Mouse (Mus musculus) cerebellum, adult 9-11 months (tissue): ENCODE measurements around the gene Slc17a8.
"Not testable (repeated sequence)": the region's sequence is repeated elsewhere in the genome, so short reads cannot be mapped to it uniquely, and the experiment has no call there.

ENCODE experiments used
- DNase-seq: peaks from one replicate; pipeline ENCODE4 v3.0.0; 2022

Gene Slc17a8

DNA sequence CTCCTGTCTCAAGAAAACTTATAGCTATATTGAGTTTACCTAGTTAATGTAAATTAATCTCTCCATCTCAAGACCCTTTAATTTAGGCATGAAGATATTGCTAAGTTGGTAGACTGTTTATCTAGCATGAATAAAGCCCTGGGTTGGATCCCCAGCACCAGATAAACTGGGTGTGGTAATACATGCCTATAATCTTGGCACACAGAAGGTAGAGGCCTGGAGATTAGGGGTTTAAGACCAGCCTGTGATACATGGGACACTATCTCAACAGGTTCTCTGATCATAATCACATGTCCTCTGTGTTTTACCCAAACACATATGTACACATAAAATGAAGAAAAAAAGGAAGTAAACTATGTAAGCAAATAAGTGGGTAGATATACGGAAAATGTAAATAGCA is 32.3 kb downstream of the Slc17a8 start:
- no peak for DNase-seq

DNA sequence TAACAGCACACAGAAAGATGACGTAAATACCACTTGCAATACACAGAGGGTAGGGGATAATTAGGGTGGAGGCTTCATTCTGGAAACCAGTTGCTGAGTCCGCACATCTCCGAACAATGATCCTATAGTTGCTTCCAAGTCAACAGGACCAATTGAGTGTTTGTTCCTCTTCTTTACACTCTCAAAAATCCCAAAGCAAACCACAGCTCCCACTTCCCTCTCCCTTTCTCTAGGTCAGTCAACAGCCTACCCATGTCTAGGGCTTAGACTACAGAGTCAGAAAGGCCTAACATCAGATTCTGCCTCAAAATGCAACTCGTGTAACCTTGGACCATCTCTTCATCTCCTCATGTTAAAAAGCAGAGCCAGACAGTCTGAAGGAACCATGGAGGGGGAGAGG is 36.3 kb downstream of the Slc17a8 start:
- DNase-seq = no peak

DNA sequence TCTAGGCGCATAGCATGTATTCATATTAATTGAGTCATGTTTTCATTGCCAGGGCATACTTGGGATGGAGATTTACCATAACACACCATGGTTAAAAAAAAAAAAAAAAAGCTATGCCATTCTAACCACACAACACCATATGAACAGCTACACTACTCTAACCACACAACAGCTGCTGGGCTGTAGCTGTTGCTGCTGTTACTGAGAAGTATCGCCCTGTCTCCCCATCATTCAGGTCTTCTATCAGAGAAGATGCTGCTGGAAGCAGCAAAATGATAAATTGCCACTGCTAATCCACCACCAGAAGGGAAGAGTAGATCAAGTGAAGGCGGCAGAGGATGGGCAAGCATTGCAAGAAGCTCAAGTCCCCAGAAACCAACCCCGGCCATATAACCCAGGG is 42.3 kb downstream of the Slc17a8 start:
- DNase-seq = no peak

DNA sequence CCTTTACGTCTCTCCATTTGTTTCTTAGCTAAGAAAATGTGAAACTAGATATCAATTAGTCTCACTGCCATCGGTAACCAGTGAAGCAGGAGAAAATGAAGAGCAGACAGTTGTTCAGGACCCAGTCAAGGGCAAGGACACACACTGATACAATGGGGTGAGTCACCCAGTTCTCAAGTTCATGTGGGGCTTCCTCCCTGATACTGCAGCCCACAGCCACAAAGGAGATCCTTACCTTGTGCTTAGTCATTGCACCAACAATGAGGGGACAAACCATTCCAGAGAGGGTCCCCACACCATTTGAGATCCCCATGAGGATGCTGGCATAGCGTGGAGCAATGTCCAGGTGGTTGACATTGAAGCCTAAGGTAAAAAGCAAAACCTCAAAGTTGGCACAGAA is 43.4 kb downstream of the Slc17a8 start:
- no peak for DNase-seq

DNA sequence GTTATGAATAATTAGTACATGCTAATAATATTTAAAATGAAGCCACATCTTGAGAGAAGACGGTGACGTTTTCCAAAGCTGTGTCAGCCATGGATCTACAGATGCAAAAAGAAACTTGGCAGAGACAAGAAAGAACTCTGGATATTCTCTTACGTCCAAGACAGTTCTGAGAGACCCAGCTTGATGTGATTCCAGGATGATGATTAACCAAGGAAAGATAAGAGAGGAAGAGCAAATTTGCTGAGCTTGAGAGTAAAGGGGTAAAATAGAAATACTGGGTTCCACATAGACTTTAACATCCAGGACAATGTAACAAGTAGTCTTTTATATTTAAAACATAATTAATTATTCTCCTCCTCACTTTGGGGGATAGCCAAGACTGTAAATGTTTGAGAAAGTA is 47.6 kb downstream of the Slc17a8 start:
- no peak for DNase-seq

DNA sequence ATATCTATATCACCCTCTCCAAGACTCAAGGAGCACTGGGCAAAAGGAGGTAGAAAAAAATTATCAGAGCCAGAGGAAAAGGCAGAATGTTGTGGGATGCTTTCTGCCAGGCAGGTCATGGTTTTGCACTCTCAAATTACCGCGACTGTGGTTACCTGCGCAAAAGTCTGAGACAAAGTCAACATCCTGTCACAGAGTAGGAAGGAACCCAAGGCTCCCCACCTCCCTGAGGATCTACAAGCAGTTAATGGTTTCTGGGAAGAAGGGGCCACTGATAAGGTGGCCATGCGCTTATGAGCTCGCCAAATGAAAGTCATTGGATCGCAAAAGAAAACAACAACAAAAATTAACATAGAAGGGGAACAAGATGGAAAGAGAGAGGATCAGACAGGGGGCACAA is 48.1 kb downstream of the Slc17a8 start:
- no peak for DNase-seq

DNA sequence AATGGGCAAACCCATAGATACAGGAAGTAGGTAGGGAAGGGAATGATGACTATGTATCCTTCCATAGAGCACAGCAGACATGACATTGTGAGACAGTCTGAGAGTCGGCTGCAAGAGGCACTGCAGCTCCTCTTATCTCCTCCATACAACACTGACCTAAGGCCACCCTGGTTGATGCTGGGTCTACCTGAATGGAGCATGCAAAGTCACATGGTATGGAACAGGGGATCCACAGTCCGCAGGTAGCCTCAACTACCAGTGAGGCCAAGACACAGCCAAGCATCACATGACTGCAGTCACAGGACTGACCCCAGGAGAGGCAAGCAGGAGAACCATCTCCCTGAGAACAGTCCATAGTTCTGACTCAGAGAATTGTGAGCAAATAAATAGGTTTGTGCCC is 53.7 kb downstream of the Slc17a8 start:
- DNase-seq = no peak

DNA sequence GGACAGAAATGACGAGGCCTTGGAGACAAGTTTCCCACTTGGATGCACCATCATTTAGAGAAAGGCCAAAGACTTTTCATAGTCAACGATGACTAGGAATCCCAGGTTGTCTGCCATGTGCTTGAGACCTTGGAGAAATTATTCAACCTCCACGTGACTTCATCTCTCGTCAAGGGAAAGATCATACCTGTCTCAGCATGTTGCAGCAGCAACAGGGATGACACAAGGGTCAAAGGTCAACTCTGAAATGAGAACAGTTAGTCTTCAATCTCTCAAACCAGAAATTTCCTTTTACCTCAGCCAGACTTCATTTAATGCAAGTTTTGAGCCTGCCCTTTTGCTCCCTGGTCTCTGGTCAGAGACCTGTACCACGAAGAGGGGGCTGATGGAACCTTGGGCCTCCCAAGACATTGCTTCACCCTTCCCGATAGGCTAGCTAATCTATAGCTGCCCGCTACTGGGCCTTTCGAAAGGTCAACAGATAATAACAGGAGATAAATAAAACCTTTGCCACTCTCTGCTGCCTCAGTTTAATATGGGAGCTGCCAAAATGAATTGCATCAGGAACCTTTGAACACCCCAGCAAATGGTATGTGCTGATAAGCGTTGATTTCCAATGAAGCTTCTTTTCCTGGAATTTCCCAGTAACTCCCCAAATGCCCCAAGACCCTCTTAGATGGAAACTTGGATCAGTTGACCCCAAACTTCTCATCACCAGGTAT is 55.6 kb downstream of the Slc17a8 start:
- no peak for DNase-seq

DNA sequence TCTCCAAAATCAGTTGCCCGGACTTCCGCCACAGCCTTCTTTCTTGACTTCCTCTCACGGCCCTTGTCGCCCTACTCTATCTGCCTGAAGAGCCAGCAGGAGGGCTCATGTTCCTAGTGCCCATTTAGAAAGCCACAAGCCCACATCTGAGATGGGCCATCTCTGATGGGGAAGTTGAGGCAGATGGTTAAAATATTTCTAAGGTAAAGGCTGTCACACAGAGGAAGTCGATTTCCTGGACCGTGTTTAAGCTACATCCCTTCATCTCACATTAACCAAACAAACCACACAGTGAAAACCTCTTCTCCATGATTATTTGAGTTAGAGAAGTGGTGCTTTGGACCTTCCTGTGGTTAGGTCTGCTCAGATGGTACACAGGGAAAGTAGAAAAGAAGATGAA is 58.9 kb downstream of the Slc17a8 start:
- no peak for DNase-seq

DNA sequence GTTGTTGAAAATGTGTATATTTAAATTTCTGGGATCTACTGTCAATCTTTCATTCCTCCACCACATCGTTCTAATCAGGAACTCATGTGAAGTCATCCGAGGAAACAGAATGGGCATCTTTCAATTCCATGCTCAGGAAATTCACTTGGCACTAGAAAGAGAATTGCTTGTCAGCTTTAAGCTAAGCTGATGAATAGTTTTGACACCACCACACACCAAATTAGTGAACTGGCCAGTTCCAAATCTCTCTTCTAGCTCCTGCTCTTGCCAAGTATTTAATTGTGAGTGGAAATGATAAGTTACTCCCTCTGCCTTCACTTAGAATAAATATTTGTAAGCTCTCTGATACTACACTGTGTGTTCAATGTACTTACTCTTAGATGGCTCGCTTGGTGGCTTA is 61.7 kb downstream of the Slc17a8 start:
- DNase-seq = no peak

DNA sequence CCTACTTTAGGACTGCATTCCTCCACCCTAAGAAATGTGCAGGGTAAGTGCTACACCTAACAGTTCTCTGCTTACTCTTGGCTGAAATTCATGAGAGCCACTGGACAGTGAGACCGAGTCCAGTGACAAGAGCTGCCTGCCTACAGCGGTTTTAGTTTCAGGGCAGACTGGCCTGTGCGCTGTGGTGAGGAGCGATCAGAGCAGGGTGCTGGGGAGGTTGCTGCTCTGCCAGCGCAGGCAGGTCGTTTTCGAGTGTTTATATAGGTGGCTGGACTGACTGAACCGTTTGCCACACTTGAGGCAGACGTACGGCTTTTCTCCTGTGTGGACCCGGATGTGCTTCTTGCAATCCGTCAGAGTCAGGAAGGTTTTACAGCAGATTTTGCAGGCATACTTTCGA is 66.2 kb downstream of the Slc17a8 start:
- not testable (repeated sequence) for DNase-seq

DNA sequence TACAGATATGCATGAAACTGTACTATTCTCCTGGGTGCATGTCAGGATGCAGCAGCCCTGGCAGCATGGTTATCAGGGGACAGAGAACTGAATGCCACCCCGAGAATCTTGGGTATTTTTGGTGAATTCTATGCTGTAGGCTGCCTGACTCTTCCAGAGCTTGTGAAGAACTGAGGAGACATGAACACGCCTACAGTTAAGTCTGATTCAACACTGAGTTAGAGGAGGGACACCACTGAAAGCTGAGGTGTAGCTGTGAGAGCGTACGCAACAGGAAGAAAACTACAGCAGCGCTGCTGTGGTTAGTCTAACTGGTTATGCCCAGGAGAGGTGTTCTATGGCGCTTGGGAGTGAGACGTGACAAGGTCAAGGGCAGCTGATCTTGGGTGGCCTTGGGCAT is 67.2 kb downstream of the Slc17a8 start:
- DNase-seq = not testable (repeated sequence)

DNA sequence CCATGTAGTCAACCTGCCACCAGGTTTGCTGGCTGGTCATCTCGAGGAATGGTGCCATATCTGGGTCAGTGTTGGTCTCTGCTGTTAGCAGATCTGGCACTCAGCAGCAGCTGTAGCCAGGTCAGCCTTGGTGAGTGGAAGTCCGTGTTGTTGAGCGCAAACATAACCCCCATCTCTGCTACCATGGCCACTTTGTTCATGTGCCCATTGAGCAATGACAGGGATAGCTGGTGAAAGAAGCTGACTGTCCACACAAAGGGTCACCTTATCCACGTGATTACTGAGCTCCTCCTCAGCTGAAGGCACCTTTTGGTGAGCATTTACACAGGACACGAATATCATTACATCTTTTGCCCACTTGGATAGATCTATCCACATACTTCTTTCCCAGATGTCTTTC is 68.0 kb downstream of the Slc17a8 start:
- DNase-seq = no peak

DNA sequence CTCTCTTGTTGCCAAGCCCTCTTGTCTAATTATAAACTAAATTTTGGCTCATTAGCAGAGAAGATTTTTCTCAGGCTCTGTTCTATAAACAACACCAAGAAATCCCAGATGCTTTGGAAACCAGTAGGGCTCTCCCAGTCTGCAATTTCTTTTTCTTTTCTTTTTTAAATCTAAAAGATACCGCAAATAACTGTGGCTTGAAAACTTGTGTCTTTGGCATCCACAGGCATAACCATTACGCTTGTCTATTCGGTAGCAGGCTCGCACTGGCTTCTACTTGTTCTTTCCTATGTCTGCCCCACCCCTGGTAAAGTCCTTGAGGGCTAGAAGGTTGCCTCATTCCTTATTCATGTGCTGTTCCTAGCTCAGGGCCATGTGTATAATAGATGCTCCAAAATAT is 69.4 kb downstream of the Slc17a8 start:
- DNase-seq = no peak

DNA sequence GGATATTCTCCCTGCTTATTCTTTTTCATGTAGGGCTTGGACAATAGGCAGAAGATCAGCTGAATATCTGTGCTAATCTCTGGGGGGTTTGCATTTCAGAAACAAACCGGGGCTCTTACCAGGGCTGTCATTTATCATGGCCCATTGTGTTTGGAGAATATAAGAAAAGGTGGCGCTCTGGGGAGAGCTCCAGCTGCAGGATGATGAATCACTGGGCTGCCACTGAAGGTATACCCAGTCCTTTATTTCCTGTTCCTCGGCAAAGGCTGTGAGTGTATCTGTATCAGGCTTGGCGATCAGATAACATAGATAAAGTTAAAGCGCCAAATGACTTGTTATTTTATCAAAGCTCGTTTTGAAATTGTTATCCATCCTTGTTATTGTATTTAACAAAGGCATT is 73.0 kb downstream of the Slc17a8 start:
- DNase-seq = no peak

DNA sequence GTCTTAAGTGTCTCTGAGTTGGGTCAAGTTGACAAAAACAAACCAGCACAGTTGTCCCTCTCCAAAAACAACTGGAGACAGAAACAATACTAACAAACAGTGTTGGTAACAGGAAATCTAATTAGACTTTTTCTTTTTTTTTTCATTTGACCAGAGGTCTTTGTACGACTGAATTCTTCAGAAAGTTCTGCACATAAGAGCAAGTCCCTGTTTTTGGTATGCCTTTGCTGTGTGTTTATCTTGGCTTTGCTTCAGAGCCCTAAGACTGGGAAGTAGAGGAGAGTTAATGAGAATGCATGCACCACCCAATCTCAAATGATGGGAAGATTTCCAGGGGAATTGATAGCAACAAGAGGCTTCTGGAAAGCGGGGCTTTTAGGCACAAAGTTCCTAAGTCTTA is 74.1 kb downstream of the Slc17a8 start:
- DNase-seq = no peak

DNA sequence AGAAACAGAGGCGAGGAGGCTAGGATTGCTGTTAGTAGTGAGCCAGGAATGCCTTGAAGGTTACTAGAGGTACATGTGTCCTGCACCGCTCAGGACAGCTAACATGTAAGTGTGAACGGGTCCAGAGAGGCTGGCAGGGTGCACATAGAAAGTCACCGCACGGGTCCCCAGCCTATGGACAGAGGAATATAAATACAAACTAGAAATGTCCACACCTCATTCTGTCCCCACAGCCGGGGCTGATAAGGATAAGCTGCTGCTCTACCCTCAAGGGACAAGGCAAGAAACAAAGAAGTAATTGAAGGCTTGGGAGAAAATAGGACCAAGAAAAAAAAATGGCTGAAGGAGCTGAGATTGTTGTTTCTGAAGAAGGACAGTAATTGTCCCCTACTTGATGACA is 77.2 kb downstream of the Slc17a8 start:
- no peak for DNase-seq

DNA sequence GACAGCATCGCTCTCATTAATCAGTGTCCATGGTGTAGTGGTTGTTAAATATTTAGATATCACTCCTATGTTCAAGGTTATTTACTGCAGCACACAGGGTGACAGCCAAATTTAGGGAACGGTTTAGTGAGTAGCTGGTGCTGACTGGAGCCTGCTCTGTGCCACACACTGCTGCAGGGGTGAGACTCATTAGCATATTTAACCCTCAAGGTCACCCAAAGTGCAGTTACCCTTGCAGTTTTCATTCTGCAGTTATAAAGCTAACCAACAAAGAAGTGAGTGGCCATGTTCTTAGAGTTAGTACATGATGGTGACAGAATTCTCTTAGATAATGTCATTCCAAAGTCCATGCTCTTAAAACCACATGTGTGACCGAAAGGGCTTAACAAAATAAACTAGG is 78.7 kb downstream of the Slc17a8 start:
- no peak for DNase-seq

DNA sequence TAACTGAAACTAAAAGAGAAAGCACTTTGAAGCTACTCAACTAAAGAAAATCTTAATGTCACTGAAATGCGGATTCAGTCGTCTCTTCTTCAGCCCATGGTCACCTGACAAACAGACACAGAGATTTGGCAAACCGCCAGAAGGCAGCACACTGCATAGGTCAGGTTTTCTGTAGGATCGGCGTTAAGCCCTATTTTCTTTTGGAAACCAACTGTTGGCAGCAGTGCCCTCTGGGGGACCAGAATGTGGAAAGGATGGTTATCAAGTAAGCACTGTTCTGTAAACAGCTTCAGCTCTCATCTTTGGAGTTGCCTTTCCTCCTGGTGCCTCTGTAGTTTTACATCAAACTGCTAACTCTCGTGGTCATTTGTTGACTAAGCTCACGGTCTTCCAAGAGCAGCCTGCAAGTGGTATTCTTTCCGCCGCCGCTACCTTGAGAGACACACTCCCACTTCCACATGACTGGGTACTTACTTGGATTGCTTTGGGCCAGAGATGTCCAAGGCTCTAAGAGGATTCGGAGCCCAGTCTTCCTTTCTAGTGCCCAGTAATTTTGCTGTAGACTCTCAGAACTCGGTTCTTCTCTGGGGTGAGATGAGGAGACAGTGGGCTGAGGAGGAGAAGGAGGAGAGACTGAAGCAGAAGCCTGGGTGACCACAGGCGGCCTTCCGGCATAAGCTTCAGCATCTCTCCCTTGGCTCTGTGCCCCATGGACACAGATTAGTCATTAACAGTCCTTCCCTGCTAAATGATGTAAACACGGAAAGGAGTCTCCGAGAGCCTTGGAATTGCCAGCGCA is 87.9 kb downstream of the Slc17a8 start, which contains the start of gene Nr1h4:
TSS of gene Nr1h4 (minus strand) at position 657 of the 799 bp plus-strand sequence.
- peak; percentile 57 for DNase-seq

DNA sequence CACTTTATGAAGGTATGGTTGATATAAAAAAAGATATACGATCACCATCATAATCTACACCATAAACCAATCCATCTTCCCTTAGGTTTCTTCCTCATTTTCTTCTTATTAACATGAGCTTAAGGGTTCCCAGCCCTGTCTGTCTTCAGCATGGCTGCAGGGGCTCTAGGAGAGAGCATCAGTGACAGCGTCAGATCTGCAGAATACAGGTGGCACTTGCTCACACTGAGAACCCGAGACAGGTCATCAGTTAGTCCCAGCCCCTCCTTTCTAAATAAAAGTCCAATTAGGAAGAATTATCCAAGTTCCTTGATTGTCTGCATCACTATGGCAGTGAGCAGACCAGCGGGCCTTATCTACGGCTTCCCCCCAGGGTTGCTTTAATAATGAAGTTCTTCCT is 88.6 kb downstream of the Slc17a8 start:
- no peak for DNase-seq

DNA sequence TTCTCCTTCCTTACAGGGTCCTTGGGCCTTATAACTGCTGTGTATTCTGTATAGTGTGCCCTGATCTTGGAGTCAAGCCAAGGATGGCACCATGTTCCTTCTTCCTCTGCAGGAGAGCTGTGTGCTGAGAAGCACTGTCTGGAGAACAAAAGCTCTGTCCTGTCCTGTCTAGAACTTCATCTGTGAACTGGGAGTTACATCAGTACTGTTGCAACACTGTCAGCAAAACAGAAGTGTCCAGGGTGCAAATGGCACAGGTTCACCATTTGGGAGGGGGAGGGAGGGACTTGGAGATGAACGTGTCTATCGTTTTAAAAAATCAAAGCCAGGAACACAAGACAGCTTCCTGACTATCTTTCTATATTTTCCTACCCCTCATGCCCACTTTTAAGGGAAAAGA is 89.1 kb downstream of the Slc17a8 start:
- DNase-seq = no peak

DNA sequence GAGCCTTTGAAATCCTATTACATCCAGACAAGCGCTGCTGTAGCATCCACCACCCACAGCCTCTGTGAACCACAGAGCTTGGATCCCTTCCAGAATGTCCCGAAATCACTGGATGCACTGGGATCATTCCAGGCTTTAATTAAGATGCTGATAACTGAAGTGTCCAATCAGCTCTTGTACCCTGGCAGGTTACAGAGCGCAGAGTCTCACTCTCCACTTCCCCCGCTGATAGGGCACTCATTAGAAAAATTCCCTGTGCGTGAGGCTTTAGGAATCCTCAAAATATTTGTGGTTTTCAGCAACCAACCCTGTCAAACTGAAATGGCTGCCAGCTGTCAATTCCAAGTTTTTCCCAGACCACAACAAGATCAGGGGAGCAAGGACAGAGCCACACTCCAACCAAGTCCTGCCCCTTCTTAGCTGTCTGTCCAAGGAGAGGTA is 89.8 kb downstream of the Slc17a8 start:
- no peak for DNase-seq

DNA sequence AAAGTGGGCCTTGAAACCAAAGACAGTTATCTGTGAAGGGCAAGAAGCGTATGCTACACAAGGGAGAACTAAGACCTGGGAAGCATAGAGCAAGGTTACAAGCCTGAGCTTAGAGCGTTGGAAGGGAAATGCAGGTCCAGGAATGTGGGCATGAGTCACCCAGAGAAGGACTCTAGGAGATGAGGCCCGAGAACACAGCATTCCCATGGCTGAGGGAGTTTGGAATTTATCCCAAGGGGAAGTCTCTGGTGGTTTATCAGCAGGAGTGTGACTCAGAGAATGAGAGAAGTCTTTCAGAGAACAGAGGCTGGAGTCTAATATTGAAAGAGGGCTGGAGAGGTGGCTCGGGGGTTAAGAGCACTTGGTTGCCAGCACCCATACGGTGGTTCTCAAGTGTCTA is 94.0 kb downstream of the Slc17a8 start:
- no peak for DNase-seq

DNA sequence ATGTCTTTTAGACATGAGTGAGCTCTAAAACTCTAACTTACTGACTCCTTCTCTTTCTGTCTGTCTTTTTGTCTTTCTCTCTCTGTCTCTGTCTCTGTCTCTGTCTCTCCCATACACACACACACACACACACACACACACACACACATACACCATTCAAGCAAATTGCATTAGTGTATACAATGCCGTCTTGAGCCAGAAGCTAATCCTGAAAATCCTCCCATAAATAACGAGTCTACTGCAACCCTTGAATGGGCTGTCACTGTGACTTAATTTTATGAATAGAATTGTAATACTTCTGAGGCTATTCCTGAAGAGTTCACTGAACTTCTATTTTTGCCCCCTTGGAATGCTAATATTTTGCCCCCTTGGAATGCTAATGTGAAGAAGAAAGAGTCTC is 95.2 kb downstream of the Slc17a8 start:
- no peak for DNase-seq
